9 mouse cellular contexts compared by ENCODE assay signal in the genomic region with DNA sequence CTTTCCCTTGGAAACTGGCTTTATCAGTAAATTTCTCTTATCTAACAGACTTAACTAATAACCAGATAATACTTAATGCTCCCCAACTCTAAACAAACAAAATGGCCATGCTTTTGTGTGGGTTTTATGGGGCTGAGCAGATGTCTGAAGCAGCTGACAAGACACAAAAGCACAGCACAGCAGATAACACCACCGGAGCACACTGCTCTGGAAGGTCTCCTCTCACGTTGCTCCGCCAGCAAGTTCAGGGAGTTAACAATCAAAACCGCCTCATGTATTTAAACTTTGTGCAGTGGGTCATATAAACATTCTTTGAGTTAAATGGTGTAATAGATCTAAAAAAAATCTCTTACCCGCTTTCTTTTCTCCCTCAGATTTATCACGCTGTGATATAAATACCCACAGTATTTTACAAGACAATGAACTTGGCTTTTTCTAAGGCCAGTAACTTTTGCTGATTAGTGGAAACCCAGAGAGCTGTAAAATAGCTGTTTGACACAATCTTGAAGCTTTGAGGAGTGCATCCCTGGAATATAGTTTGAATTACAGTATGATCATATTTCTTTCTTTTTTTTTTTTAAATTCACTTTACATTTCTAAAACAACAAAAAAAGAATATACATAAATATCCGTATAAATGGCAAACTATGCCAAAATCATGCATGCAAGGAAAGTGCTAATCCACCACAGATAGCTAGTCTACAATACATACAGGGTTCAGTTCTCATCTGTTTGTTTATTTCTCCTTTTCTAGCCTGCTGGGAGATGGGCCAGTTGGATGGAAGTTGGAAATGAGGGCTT.
A peak's percentile ranks its signal among the peaks of the same experiment; 100 is the strongest.
DNase-seq lines count a peak whose midpoint lies in the region; ATAC-seq and TF ChIP-seq lines count a peak whose summit lies in the region.
"Had no signal": no experiment of that assay in that cellular context is flagged by ENCODE, and none has a peak within 500 bp of the region (broad histone marks: within the 10 kb centered on the region; RNA-seq: fewer than 3 reads in every experiment).

No protein-coding gene starts in this region.

- 36% methylated on average over 7 of the region's 7 CpGs for WGBS in hindbrain, embryonic 11.5 days
- WGBS in hindbrain, embryonic 13.5 days = 20% methylated on average over 7 of the region's 7 CpGs
- WGBS in lung, adult 2 months = 37% methylated on average over 7 of the region's 7 CpGs
- 33% methylated on average over 7 of the region's 7 CpGs for WGBS in limb, embryonic 14.5 days

- TF ChIP-seq POLR2A in lung, adult 2 months (IDR thresholded peaks at IDR 0.05; ENCODE audit: borderline replicate concordance, extremely low read depth, low read depth, low read length) = no peak
- TF ChIP-seq POLR2A in limb, embryonic 14.5 days (IDR thresholded peaks at IDR 0.05; ENCODE audit: borderline replicate concordance, extremely low read depth, insufficient read depth, insufficient read length) = no peak

- no peak overlapping the region for H3K27ac ChIP-seq in hindbrain, embryonic 11.5 days (ENCODE audit: low read depth, low read length)
- no peak overlapping the region for H3K27ac ChIP-seq in hindbrain, embryonic 13.5 days
- H3K27ac ChIP-seq in limb, embryonic 14.5 days (replicated peaks; ENCODE audit: low read depth, low read length) = peak overlapping the region; percentile 46; the same call in 1 of the 2 replicates
- no peak overlapping the region for H3K27ac ChIP-seq in layer of hippocampus, adult 2 months
- H3K27ac ChIP-seq: liver, embryonic 14.5 days had no signal

- no peak for ATAC-seq in hindbrain, embryonic 11.5 days (ENCODE audit: low FRiP score)
- ATAC-seq in hindbrain, embryonic 13.5 days (ENCODE audit: low FRiP score) = no peak
- ATAC-seq in limb, embryonic 14.5 days (ENCODE audit: low FRiP score, low read depth) = peak; percentile 62; the same call in 1 of the 2 replicates

- no peak overlapping the region for H3K9ac ChIP-seq in hindbrain, embryonic 11.5 days (ENCODE audit: low read depth, low read length)
- no peak overlapping the region for H3K9ac ChIP-seq in hindbrain, embryonic 13.5 days
- H3K9ac ChIP-seq in limb, embryonic 14.5 days (ENCODE audit: low read depth, low read length, severe bottlenecking) = no peak overlapping the region
- H3K9ac ChIP-seq: liver, embryonic 14.5 days had no signal

- H3K4me2 ChIP-seq in hindbrain, embryonic 11.5 days (replicated peaks; ENCODE audit: low read depth, low read length) = no peak overlapping the region
- no peak overlapping the region for H3K4me2 ChIP-seq in hindbrain, embryonic 13.5 days
- H3K4me2 ChIP-seq in limb, embryonic 14.5 days (replicated peaks; ENCODE audit: low read depth, low read length, severe bottlenecking) = no peak overlapping the region

- no peak overlapping the region for H3K4me3 ChIP-seq in hindbrain, embryonic 11.5 days (ENCODE audit: low read depth, low read length)
- no peak overlapping the region for H3K4me3 ChIP-seq in hindbrain, embryonic 13.5 days
- H3K4me3 ChIP-seq in lung, adult 2 months (replicated peaks; ENCODE audit: extremely low read depth, low read depth, low read length) = no peak overlapping the region
- H3K4me3 ChIP-seq in limb, embryonic 14.5 days (replicated peaks; ENCODE audit: low read length) = no peak overlapping the region
- H3K4me3 ChIP-seq in layer of hippocampus, adult 2 months = no peak overlapping the region
- H3K4me3 ChIP-seq: hindbrain, embryonic 10.5 days had no signal

- DNase-seq in hindbrain, embryonic 11.5 days (ENCODE audit: low spot score) = peak; percentile 9
- peak; percentile 22 for DNase-seq in lung, postnatal 10 days
- DNase-seq in lung, adult 2 months = no peak
- peak; percentile 28 for DNase-seq in embryo, embryonic 11 days
- no peak for DNase-seq in limb, embryonic 14.5 days (ENCODE audit: low spot score)
- DNase-seq in layer of hippocampus, adult 2 months (ENCODE audit: low spot score in 2 of 2) = no peak

- no peaks in the 10 kb centered on the region for H3K36me3 ChIP-seq in hindbrain, embryonic 11.5 days (ENCODE audit: control insufficient read depth, insufficient read depth, low read length)
- no peaks in the 10 kb centered on the region for H3K36me3 ChIP-seq in hindbrain, embryonic 13.5 days
- H3K36me3 ChIP-seq in limb, embryonic 14.5 days (ENCODE audit: control insufficient read depth, insufficient read depth, low read length) = no peaks in the 10 kb centered on the region
- H3K36me3 ChIP-seq: hindbrain, embryonic 10.5 days had no signal

- no peaks in the 10 kb centered on the region for H3K4me1 ChIP-seq in hindbrain, embryonic 11.5 days (replicated peaks; ENCODE audit: control insufficient read depth, insufficient read depth, low read length)
- H3K4me1 ChIP-seq in hindbrain, embryonic 13.5 days (replicated peaks) = peaks cover 7% of the 10 kb centered on the region; the same call in 1 of the 2 replicates
- H3K4me1 ChIP-seq in lung, adult 2 months (ENCODE audit: control insufficient read depth, insufficient read depth, low read length) = no peaks in the 10 kb centered on the region
- peaks cover 14% of the 10 kb centered on the region for H3K4me1 ChIP-seq in limb, embryonic 14.5 days (ENCODE audit: control insufficient read depth, insufficient read depth, low read length)

- no peak for TF ChIP-seq CTCF in lung, adult 2 months (IDR thresholded peaks at IDR 0.05; ENCODE audit: insufficient read depth, low read length)
- TF ChIP-seq CTCF in layer of hippocampus, adult 2 months (conservative IDR thresholded peaks at IDR 0.05) = no peak

- H3K27me3 ChIP-seq in hindbrain, embryonic 11.5 days (ENCODE audit: control insufficient read depth, insufficient read depth, low read length) = no peaks in the 10 kb centered on the region
- no peaks in the 10 kb centered on the region for H3K27me3 ChIP-seq in hindbrain, embryonic 13.5 days
- H3K27me3 ChIP-seq in limb, embryonic 14.5 days (ENCODE audit: control insufficient read depth, insufficient read depth, low read length) = no peaks in the 10 kb centered on the region

- no peaks in the 10 kb centered on the region for H3K9me3 ChIP-seq in hindbrain, embryonic 11.5 days (ENCODE audit: control insufficient read depth, low read length)
- no peaks in the 10 kb centered on the region for H3K9me3 ChIP-seq in hindbrain, embryonic 13.5 days
- H3K9me3 ChIP-seq in limb, embryonic 14.5 days (ENCODE audit: control insufficient read depth, low read length) = no peaks in the 10 kb centered on the region
- H3K9me3 ChIP-seq: hindbrain, embryonic 10.5 days had no signal

Comparison
In these comparisons a context has a peak if more than half of its experiments do, and no peak if none do; other contexts are left out.
1. DNase-seq: peak in hindbrain, embryonic 11.5 days (single experiment), lung, postnatal 10 days (single experiment) and embryo, embryonic 11 days (single experiment); none in lung, adult 2 months (single experiment), limb, embryonic 14.5 days (single experiment) and layer of hippocampus, adult 2 months (0 of 2).